Mouse (Mus musculus): ENCODE measurements around the gene Gm11020.
A peak's percentile ranks its signal among the peaks of the same experiment; 100 is the strongest.

Gm11020 gene

DNA sequence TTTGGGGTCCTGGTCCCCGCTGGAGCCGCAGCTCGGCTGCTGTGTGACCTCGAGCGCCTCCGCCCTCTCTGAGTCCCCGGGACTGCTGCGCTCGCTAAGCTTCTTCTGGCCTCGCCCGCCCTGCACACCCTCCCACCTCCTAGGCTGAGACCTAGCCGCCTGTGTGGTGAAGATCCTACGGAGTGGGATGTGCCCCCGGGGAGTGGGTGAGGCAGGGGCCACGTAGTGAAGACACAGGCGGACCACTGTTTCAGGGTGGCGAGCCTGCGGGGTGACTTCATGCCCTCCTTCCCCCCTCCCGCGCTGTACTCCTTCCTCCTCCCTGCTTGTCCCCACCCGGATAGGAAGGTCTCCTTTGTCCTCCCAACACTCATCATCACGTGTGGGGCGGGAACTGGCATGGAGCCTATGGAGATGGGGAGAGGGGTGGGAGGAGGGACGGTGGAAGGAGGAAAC lies 19.8 kb downstream of the Gm11020 start:
- no peak for ATAC-seq (ENCODE audit: insufficient number of reproducible peaks, low FRiP score, low TSS enrichment)

DNA sequence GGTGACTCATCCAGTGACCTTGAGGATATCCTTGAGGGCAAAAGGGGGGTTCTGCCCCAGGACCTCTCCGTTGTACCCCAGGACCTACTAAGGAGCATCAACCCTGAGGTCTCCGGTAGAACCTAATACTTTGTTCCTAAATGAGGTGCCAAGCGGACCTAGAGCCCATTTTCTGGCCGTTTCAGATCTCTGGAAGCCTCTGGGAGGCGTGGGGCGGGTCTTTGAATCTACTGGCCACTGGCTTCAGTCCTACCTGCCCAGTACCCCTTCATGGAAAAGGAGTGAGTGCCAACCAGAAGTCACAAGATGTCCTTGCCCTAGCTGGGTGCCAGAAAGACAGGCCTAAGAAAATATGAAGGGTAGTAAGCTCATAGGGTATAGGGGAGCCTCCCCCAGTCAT lies 20.3 kb downstream of the Gm11020 start:
- ATAC-seq (ENCODE audit: insufficient number of reproducible peaks, low FRiP score, low TSS enrichment) = no peak

DNA sequence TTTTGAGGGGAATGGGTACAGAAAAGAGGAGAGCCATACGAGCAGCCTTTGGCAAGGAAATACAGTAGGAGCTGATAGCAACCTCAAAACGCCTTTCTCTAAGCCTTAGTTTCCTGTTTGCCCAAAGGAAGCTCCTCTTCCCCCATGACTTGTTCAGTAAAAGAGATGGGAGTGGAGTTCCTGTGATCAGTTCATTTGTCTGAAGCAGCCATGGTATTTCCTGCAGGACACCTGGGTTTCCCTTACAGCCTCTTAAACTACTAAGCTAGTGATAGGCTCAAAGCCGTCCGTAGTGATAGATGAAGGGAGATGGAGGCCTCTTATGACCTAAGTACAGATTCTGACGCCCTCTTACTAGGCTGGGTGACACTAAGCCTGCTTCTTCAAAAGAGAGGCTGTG lies 21.1 kb downstream of the Gm11020 start:
- ATAC-seq (ENCODE audit: insufficient number of reproducible peaks, low FRiP score, low TSS enrichment) = no peak

DNA sequence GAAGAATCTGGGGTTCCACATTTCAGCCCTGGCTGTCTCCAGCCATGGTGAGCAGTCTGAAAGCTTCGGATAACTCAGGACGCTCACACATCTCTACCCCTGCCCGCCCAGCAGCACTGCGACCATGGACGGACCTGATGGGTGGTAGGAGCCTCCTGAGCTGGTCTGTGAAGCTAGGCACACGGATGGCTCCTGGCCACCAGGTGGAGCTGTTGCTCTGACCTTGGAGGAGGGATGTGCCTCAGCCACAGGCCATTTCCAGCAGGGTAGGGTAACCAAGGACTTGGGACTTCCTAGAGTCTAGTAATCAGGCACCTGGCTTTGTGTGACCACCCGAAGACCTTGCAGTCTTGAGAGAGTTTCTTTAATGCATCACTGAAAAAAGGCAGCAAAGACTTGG lies 22.6 kb downstream of the Gm11020 start:
- ATAC-seq (ENCODE audit: insufficient number of reproducible peaks, low FRiP score, low TSS enrichment) = peak; percentile 76

DNA sequence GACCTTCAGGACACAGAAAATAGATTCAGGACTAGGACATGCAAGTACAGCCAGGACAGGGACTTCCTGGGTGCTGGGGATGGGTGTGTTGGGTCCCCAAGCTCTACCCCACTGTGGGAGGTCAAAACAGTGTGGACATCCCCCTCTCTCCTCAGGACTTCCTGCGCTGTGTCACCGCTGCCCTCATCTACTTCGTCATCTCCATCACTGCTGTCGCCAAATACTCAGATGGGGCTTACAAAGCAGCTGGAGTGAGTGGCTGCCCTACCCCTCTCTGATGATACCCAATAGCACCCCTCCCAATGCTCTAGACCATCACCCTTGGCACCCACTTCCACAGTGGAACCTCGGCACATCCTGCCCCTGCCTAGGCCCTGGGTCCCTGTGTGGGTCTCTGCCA lies 23.3 kb downstream of the Gm11020 start:
- no peak for ATAC-seq (ENCODE audit: insufficient number of reproducible peaks, low FRiP score, low TSS enrichment)

DNA sequence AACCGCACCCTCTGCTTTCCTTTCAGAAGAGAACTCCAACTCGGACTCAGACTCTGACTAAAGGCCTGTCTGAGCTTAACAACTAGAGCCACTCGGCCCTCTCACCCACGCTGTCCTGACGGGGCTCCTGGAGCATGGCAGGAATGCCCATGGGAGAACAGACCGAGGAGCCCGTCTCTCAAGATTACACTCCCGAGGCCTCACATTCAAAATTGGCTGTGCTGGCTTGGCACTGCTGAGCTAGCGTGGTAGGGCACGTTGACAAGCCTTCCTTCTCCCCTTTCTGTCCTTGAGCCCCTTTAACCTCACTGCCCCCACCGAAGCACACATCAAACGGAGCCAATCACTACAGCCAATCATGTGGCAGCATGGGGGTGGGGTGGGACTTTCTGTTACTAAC lies 25.3 kb downstream of the Gm11020 start:
- no peak for ATAC-seq (ENCODE audit: insufficient number of reproducible peaks, low FRiP score, low TSS enrichment)

DNA sequence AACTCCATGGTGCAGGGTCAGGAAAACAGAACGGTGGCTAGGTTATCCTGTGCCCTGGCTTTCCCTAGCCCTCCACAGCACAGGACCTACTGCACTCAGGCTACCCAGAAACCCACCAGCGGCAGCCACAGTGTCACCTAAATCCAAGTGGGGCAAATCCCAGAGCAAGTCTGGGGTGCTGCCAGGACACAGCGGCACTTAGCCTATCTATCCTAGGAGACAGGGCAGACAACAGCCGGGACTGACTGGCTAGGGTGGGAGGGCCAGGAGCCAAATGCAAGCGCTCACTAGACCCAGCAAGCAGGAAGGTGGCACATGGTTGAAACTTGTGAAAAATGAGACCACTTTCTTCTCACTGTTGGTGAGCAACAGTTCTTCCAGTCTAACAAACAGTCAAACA lies 27.6 kb downstream of the Gm11020 start:
- ATAC-seq (ENCODE audit: insufficient number of reproducible peaks, low FRiP score, low TSS enrichment) = no peak

DNA sequence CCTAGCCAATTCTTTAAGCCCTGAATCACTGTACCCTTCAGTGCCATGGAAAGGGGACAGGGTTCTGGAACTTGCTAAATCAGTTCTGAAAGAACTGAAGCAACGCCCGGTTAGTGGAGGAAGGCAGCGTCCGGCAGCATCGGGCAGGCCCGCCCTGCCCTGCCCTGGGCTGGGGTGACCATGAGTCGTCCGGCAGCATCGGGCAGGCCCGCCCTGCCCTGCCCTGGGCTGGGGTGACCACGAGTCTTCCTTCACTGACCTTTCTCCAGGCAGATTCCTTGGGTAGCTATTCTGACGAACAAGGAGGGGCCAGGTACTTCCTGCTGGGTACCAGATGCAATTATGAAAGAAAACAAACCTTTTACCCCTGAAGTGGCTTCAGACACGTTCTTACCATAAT lies 28.7 kb downstream of the Gm11020 start:
- ATAC-seq (ENCODE audit: insufficient number of reproducible peaks, low FRiP score, low TSS enrichment) = no peak

DNA sequence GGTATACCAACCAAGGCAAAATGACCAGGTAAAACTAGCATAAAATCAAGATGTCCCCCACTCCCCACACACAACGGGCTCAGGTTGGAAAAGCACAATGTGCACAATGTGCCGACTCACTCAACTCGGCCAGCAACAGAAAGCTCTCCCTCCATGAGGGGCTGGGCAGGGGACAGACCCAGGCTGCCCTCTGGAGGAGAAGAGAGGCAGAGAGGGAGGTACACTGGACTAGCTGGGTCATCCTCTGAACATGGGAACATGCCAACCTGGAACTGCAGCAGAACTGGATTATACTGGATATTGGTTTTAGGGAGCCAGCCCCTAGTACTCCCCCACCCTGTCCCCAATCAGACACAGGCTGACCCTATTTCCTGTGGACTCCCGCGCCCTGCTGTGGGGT lies 31.8 kb downstream of the Gm11020 start:
- no peak for ATAC-seq (ENCODE audit: insufficient number of reproducible peaks, low FRiP score, low TSS enrichment)

DNA sequence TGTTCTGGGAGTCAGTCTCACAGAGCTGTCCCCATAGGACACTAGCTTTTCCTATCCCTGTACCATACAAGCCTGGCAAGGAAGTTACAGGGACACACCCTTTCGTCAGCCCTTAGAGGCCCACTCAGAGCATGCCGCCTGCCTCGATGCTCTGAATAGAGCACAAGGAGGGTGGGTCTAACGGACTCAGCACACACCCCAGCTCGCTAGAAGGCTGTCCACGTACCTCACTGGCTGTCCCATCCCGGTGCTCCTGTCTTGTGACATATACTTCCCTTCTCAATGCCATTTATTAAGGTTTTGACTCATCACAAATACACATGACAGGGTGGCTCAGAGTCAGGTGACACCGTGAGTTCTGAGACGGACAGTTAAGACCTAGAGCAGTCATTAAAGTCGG lies 33.1 kb downstream of the Gm11020 start:
- no peak for ATAC-seq (ENCODE audit: insufficient number of reproducible peaks, low FRiP score, low TSS enrichment)

DNA sequence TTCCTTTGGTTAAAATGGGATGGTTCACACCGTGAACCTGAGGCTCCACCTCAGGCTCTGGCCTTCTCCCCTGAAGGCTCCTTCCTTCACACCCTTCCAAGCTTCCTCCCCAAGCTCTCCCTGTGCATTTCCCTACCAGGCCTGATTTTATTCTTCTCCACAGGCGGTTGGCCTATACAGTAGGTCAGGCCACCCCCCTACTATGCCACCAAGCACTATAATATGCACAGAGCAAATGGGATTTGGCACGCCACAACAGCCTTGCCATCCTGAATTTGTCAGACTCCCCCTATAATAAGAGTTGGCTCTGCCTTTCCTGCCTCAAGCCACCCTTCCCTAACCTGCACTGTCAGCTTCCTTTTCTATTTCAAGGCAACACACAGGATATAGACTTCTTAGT lies 37.3 kb downstream of the Gm11020 start:
- ATAC-seq (ENCODE audit: insufficient number of reproducible peaks, low FRiP score, low TSS enrichment) = no peak

DNA sequence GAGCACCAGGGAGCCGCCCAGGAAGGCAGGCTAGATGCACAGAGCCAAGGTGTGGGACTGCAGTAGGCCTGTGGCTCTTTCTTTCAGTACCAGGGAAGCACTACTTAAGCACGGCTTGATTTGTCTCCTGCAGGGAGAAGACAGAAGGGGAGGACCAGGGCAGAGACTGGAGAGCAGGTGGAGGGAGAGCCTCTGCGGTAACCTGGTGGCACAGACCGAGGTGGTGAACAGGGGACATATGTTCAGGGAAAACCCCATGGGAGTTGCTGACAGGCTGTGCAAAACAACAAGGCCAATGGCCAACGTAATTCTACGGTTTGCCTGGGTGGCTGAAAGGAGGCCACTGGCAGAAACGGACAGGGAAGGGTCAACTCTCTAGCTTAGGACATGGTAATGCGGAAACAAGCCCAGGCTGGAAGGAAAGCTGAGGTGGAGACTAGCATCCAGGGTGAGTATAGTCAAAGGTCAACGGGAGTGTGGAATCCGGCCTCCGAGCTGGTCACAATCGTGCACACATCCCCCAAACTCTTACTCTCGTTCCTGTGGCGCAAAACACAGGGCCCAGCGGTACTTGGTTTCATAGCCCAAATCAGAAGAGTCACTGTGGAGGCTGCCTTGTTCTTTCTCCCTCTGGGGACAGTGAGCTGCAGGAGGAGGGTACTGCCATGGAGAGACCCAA lies 38.5 kb downstream of the Gm11020 start:
- peak; percentile 76 for ATAC-seq (ENCODE audit: insufficient number of reproducible peaks, low FRiP score, low TSS enrichment)

DNA sequence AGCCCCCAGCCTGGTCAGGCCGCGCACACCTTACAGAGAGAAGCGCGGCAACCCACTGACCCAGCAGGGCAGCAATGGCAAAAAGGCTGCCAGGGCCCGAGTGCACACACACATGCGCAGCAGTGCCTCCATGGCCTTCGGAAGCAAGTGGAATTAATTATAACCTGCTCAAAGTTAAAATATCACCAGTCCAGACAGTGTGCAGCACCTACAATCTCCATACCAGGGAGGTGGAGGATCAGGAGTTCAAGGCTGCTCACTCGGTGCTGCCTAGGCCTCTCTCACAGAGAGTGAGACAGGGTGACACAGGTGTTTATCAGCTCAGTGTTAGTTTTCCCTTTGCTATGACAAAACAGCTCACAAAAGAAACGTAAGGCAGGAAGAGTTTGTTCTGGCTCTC lies 44.3 kb downstream of the Gm11020 start:
- ATAC-seq (ENCODE audit: insufficient number of reproducible peaks, low FRiP score, low TSS enrichment) = no peak

DNA sequence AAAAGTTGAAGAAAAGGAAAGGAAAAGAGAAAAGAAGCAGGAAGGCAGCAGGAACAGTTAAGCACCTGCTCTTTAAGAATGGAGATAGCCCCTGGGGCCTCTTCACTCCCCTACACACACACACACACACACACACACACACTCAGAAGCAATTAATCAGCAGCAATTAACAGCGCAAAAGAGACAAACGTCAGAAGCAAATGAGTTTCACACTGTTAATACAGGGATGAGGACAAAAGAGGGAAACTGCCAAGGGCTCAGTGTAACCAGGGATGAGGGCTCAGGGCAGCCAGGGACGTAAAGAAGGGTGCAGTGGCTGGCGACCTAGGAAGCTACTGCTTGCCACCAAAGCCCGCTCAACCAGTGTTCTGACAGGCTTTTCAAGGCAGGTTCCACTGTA lies 46.0 kb downstream of the Gm11020 start:
- ATAC-seq (ENCODE audit: insufficient number of reproducible peaks, low FRiP score, low TSS enrichment) = no peak

DNA sequence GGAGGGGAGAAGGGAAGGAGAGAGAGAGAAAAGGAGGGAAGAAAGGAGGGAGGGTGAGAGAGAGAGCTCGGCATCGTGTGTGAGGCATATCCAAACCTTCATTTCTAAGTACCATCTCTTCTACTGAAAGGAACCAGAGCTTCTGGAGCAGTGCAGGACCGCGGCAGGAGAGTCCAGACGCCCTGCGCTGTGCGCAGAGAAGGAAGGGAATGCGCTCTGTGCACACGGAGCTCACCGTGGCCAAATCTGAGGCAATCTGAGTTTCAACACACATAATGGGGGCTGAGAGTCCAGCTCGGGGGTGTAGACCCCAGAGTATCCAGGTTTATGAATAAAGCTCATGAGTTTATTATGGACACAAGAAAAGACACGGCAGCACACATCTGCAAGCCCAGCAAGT lies 48.2 kb downstream of the Gm11020 start:
- no peak for ATAC-seq (ENCODE audit: insufficient number of reproducible peaks, low FRiP score, low TSS enrichment)

DNA sequence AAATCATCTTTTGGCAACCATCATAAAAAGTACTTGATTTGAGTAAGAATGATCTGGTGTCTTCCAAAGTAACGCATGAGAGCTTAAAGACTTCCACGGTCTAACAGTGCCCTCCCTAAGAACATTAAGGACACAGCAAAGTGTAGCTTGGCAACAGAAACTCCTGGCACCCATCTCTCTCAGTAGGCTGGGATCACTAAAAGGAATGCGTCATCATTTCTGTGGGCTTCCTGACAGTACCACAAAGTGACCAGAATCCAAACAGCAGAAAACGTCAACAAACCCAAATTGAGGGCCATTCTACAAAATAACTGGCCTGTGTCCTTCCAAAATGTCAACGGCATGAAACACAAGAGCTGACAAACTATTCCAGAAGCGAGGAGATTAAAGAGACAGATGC lies 48.7 kb downstream of the Gm11020 start:
- no peak for ATAC-seq (ENCODE audit: insufficient number of reproducible peaks, low FRiP score, low TSS enrichment)

DNA sequence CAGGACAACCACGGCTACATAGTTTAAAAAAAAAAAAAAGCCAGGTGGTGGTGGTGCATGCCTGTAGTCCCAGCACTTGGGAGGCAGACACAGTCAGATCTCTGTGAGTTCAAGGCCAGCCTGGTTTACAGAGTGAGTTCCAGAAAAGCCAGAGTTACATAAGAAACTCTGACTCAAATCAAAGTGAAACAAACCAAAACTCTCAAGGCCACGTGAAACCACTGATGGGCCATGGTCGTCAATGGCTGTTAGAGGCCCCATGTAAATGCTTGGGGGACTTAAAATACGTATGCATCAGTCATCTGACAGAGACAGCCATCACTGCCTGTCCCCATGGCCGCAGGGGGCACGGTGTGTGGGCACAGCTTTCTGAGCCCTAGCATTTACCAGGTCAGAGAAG lies 49.8 kb downstream of the Gm11020 start:
- ATAC-seq (ENCODE audit: insufficient number of reproducible peaks, low FRiP score, low TSS enrichment) = no peak
